Mouse (Mus musculus): ENCODE data around the gene Plg.

The Plg gene

DNA sequence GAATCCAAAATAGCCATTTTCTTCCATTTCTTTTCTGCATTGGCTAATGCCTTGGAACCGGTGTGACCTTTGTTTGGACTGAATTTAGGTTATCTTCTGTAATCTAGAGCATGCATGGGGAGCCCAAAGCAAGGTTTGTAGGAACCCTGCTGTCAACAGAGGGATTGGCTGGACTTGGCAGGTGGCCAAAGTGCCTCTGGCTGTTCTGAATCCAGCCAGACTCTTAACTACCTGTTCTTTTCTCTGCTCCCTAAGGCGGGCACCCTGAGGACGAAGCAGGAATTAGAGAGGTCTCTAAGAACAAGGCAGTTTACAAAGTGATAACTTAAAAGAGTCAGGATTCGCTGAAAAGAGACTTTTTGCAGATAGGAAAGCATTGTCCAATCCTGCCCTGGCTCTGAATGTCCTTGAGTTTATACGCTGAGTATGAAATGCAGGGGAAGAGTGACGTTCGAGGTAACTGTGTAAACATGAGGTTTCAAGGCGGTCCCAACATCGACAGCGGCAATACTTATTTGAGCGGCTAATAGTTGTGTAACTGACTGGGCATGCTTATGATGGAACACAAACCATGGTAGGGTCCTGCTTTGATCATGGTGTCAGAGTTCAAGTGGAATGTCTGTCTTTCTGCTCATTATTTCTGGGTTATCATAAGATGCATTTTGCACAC lies 74.6 kb downstream of the Plg start:
- DNase-seq (ENCODE audit: low spot score) = no peak

DNA sequence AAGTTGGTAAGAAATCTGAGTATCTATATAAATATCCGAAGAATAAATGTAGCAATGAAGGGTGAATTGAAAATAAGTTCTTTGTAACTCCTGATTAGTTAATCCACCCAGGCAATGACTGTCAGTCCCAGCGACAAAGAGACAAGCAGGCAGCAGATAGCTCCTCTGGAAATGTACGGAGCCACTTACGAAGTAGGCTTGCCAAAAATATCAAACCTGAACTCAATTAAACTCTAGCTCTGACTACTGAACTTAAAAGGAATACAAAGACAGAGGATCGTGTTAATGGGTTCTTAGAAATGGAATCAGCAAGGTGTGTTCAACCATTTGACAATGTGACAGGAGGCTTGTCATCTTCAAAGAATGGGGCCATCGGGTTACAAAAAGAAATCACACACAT lies 75.3 kb downstream of the Plg start:
- DNase-seq (ENCODE audit: low spot score) = no peak

DNA sequence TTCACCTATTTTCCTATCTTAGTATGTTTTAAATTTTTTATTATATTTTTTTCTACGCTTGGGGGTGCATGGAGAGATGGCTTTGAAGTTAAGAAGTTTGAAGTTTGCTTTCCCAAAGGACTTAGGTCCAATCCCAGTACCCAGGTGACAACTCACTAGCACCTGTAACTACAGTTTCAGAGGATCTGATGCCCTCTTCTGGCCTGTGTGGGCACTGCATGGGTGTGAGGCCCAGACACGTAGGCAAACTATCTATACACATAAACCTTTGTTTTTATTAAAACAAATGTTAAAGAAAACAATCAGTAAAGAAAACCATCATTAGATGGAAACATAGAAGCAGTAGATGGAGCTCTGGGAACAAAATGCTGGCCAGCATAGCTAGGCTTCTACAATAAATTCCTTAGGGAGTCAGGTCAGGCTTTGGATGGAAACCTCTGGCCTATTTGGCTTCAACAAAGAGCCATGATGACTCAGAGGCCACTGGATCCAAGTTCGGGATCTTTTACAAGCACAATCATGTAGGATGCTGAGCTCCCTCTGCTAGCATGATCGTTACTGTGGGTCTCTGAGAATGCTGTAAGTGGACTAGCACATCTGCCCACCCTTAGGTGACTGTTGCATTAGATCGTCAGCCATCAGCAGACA lies 76.9 kb downstream of the Plg start:
- no peak for DNase-seq (ENCODE audit: low spot score)

DNA sequence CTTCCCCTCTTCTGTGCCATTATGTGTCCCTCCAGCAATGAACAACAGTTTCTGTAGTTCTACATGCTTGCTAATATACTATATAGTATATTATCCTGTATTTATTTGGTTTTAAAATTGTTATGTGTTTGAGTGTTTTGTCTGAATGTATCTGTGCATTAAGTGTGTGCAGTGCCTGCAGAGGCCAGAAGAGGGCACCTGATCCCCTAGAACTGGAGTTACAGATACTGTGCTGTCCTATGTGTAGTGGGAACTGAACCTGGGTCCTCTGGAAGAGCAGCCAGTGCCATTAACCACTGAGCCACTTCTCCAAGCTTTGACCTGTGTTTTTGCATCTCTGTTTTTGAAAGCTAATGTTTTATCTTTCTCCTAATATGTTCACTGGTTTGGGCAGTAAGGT lies 82.8 kb downstream of the Plg start:
- DNase-seq (ENCODE audit: low spot score) = no peak

DNA sequence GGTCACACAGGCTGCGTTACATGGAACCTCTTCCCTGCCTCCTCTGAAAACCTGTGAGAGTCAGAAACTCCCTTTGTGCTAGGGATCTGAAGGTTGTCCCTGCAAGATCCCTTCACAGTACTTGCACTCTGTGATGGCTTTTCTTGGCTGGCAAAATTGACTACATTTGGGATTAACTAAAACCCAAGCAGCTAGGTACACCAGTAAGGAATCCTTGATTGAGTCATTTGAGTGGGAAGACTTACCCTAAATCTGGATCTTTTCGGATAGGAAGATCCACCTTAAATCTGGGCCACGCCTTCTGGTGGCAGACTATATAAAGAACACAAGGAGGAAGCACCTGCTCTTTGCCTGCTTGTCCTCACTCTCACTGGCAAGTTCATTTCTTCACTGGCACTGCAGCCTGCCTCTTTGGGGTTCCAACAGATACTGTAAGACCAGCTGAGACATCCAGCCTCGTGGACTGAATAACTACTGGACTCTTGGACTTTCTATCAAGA lies 88.1 kb downstream of the Plg start:
- DNase-seq (ENCODE audit: low spot score) = no peak

DNA sequence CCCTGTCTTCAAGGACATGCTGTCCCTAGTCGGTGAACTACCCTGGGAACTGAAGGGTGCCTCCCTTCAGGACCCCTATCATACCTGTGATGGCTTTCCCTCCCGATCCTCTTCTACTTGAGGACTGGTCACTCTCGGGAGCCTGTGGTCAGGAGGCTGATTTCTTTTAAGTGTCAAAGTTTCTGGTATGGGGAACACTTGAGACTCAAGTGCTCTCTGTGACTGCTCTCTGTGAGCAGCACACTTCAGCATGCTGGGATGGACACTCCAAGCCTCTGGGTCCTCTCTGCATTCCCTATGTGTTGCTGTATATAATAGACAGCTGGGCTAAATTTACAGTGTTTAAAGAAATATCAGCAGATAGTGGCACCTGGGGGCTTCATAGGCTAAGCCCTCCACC lies 89.2 kb downstream of the Plg start:
- no peak for DNase-seq (ENCODE audit: low spot score)

DNA sequence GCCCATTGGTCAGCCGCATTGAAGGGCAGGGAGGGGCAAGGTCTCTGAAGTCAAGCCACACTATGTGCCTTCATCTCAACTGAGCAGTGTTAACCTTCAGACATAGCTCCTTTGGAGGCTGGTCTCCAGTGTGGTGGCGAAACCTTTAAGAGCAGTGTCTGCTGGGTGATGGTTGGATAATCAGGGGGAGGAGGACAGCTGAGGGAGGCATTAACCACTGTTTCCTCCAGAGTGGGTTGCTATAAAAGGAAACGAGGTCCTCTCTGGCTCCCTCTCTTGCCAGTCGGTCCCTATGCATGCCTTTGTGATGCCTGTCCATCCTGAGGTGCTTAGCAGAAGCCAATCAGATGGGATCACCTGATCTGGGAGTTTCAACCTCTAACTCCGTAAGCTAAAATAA lies 90.3 kb downstream of the Plg start:
- no peak for DNase-seq (ENCODE audit: low spot score)
